Mouse (Mus musculus) erythroblast, embryonic 14.5 days (primary cell): Measurements from ENCODE around the gene Ksr1. TPM values are rescaled to one million over a fixed set of nuclear protein-coding genes. Genes with fewer than 3 reads are reported as not detected.

Source experiments
- H3K27me3 ChIP-seq: 2 replicates; pipeline ENCODE4 v1.6.1; 2012; ENCODE audit warnings: inconsistent platforms; ENCODE audit not compliant: control insufficient read depth
- H3K36me3 ChIP-seq: 2 replicates; pipeline ENCODE4 v1.6.1; 2012; ENCODE audit warnings: mild to moderate bottlenecking, inconsistent platforms; ENCODE audit not compliant: control insufficient read depth
- H3K4me1 ChIP-seq: 2 replicates; pipeline ENCODE4 v1.6.1; 2012; ENCODE audit warnings: inconsistent platforms; ENCODE audit not compliant: control insufficient read depth
- H3K4me3 ChIP-seq: replicated peaks from 2 replicates; pipeline ENCODE3; 2012; ENCODE audit warnings: moderate library complexity, mild to moderate bottlenecking, inconsistent platforms
- H3K9me3 ChIP-seq: 2 replicates; pipeline ENCODE4 v1.6.1; 2012; ENCODE audit warnings: low read length, inconsistent platforms, mixed read lengths; ENCODE audit not compliant: control insufficient read depth
- GATA1 ChIP-seq: IDR thresholded peaks from 2 replicates; pipeline ENCODE4 v1.6.1; 2012; ENCODE audit warnings: low read length, inconsistent platforms, mixed read lengths
- TAL1 ChIP-seq: IDR thresholded peaks from 3 replicates; pipeline ENCODE4 v1.6.1; 2012; ENCODE audit warnings: low read length, inconsistent platforms, mixed read lengths
- polyA plus RNA-seq: library from polyadenylated mRNA; stranded (reverse); fragments of >175 nt; gene quantifications from 2 replicates; pipeline ENCODE4 v1.2.3, GENCODE M21; 2012

The Ksr1 gene
- polyA plus RNA-seq, 1 experiment = 4.4 TPM

DNA sequence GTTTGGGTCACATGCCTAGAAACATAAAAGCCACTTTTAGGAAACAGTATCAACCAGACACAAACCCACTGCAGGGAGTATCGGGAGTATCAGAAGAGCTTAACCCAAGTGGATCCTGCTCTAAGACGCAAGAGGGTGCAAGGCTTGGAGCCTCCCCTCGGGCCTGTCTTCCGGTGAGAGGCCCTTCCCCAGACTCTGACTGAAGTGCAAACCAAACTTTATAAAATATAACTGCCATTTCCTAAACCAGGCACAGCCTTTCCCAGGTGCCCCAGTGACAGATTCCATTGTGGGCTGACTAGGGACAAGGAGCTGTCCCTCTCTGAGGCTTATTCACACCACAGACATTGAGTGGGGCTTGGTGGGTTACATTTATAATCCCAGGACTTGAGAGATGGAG, 123.4 kb downstream of the Ksr1 start:
- TF ChIP-seq TAL1 (no peak), GATA1 (no peak)
- Histone ChIP-seq H3K4me3 (no peak overlapping the region), H3K4me1 (peaks cover 4% of the 10 kb centered on the region), H3K36me3 (peaks cover 55% of the 10 kb centered on the region), H3K27me3 (no peaks in the 10 kb centered on the region), H3K9me3 (no peaks in the 10 kb centered on the region)

DNA sequence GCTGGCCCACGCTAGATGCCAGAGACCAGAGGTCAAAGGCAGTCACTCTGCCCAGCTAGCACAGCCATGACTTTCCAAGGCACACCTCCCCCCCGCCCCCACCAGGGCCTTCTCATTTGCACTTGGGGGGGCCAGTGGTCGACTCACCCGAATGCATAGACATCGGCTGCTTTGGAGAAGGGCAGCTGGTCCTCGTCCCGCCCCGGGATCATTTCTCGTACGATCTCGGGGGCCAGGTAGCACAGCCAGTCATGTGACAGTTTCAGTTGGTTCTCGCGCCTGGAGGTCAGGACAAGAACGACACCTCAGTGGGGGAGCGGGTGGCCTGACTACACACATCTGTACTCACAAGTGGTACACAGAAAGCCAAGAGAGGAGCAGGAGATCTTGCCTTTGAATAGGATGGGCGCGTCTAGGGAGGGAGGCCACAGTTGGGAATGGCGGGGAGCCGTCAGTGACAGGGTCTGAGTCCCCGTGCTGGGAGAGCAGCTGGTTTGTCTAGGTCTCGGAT, 125.6 kb downstream of the Ksr1 start:
- peaks cover 4% of the 10 kb centered on the region for H3K4me1 ChIP-seq
- peaks cover 66% of the 10 kb centered on the region for H3K36me3 ChIP-seq
- no peaks in the 10 kb centered on the region for H3K9me3 ChIP-seq
- no peak overlapping the region for H3K4me3 ChIP-seq
- no peak for TF ChIP-seq TAL1
- no peaks in the 10 kb centered on the region for H3K27me3 ChIP-seq

DNA sequence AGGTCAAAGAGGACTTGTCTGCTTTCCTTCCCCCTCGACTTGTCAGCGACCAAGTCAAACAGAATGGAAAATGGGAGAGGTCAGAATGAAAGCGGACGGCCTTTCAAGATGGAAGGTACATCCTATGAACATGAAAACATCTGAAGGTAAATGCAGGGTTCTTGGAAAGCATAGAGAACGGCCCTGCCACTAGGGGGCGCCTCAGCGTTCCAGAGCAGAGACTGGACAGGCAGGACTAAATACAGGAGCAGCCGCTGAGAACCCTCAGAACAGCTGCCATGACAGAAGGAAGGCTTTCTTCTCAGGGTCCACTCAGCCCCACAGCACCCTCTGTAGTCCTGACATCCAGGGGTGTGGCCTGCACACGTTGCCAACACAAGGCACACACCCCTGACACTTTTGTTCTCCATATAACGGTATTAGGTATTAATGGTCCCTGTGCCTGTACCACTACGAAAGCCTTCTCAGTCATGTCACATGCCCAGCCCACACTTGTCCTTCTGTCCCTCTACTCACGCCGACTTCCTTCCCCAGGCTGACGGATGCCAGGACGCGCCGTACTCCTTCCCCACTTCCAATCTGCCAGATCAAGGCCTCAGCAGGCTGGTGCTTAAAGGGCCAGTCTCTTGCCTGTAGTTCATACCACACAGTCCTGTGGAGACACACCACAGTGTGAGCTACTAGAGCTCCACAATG, 126.2 kb downstream of the Ksr1 start:
- Histone ChIP-seq H3K27me3 (no peaks in the 10 kb centered on the region), H3K9me3 (no peaks in the 10 kb centered on the region), H3K4me3 (no peak overlapping the region), H3K4me1 (peaks cover 6% of the 10 kb centered on the region), H3K36me3 (peaks cover 64% of the 10 kb centered on the region)
- TF ChIP-seq GATA1 (no peak), TAL1 (no peak)

DNA sequence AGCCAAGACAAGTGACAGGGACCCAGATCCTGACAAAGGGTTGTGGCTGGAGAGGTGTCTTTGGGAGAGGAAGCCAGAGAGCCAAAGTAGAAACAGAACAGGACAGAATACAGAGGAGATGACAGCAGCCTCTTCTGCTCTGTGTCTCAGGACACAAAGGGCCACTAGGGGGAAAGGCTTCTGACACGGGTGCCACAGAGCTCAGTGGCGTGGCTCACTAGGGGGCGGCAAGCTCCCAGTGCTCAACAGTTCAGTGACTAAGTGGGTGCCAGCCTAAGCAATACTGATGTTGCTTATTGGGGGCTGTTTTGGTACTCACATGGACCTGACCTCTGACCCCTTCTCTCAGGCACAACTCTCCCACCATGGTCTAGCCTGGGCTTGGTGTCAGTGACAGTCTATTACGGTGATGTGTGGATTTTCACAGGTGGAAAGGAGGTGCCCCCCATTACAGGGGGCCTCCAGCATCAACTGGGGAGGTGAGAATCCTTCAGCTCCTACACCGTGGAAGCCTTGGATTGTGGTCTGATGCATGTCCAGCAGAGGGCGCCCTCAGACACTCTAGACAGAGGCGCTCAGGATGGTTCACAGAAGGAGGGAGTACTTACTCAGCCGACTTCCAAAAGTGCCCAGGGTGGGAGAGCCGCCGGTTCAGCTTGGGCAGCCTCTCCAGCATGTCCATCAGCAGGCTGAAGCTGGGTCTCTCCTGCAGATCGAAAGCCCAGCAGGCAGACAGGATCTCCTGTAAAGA, 127.1 kb downstream of the Ksr1 start:
- Histone ChIP-seq H3K9me3 (no peaks in the 10 kb centered on the region), H3K4me1 (peaks cover 8% of the 10 kb centered on the region), H3K4me3 (no peak overlapping the region), H3K27me3 (no peaks in the 10 kb centered on the region), H3K36me3 (peaks cover 65% of the 10 kb centered on the region)
- TF ChIP-seq TAL1 = no peak
- no peak for TF ChIP-seq GATA1

DNA sequence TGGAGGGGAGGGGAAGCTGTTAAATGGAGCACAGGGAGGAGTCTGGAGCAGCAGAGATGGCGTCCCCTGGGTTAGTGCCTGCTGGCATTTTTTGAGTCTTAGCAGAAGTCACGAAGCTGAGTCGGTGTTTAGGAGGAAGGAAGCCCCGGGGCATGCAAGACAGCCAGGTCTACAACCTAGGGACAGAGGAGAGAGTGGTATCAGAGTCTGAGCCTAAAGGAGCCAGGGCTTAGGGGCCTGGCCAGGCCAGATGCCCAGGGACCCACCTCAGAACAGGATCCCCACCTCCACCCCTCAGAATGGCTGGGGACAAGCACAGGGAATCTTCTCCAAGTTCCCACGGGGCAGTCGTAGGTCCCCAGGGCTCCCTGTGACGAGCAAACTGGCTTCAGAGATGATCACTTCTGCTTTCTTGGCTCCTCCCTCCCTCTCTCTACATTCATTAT, 129.0 kb downstream of the Ksr1 start:
- no peak for TF ChIP-seq GATA1
- TF ChIP-seq TAL1 = no peak
- no peaks in the 10 kb centered on the region for H3K9me3 ChIP-seq
- H3K4me3 ChIP-seq = no peak overlapping the region
- peaks cover 65% of the 10 kb centered on the region for H3K36me3 ChIP-seq
- no peaks in the 10 kb centered on the region for H3K27me3 ChIP-seq
- H3K4me1 ChIP-seq = peaks cover 8% of the 10 kb centered on the region

DNA sequence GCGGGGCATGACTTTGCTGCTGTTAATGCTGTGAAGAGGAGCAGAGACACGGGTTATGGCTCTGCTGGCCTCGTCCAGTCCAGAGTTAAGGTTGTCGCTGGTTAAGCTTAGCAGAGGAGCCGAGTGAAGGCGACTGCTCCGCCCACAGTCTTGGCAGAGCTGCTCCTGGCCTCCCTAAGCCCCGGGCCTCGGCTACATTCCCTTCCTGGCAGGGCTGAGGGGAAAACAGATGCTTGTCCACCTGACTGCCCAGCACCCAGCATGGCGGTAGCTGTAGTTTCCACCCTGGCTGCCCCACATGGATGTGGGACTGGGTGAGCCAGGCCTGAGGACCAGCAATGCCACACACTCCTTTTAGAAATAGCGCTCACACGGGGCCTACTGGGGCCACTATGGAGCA, 130.0 kb downstream of the Ksr1 start:
- Histone ChIP-seq H3K27me3 (no peaks in the 10 kb centered on the region), H3K36me3 (peaks cover 60% of the 10 kb centered on the region), H3K9me3 (no peaks in the 10 kb centered on the region), H3K4me1 (peaks cover 8% of the 10 kb centered on the region), H3K4me3 (no peak overlapping the region)
- TF ChIP-seq TAL1 = no peak
- no peak for TF ChIP-seq GATA1

DNA sequence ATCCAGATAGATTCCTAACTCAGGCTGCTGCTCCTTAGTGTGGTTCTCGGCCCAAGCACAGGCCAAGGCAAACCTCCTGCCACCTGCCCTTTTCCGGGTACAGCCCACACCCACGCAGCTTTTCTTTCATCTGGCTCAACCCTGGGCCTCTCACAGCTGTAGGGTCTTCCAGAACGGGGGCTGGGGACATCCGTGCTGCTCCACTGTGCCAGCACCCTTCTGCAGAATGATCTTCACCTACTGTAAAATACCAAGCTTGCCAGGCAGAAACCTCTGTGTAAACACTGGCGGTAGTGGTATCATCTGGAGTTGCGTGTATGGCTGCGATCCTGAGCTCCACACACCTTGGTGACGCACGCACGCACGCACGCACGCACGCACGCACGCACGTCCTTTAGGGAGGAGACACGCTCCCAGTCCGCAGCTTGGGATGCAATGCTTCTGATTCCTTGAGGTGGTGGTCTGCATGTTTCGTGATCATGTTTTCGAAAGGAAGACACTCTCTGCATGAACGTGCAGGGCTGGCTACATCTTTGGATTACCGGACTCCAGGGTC, 130.5 kb downstream of the Ksr1 start:
- Histone ChIP-seq H3K4me1 (peaks cover 8% of the 10 kb centered on the region), H3K27me3 (no peaks in the 10 kb centered on the region), H3K4me3 (no peak overlapping the region), H3K9me3 (no peaks in the 10 kb centered on the region), H3K36me3 (peaks cover 55% of the 10 kb centered on the region)
- no peak for TF ChIP-seq TAL1
- TF ChIP-seq GATA1 = no peak

DNA sequence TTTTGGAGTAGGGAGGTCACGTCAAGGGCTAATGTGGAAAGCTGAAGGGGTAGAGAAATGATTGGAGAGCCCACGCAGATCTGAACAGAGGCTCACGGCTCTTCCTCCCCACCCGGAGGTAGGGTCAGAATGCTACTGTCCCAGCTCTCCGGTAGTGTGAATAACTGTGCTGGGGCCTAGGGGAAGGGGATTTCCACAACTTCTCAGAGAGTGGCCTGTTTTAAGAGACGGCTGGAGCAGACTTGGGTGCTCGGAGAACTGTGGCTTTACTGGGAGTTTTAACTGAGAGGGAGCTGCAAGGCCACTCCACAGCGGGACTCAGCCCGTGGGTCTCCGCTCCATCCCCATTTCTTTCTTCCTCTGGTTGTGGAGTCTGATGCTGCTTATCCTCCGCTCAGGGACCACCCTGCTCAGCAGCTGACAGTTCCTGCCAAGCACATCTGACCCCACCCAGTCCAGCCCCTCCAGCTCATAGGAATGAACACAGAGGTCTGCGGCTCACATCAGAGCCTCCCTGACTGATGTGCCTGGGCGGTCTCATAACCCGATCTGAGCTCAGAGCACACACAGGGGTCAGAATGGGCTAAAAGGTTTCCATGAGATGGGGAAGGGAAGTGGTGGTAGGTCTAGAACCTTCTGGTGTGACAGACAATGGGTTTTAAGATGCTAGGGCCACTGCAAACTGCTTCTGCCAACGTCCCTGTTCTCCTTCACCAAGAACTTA, 131.4 kb downstream of the Ksr1 start:
- TF ChIP-seq GATA1 (no peak), TAL1 (no peak)
- Histone ChIP-seq H3K9me3 (no peaks in the 10 kb centered on the region), H3K4me1 (peaks cover 8% of the 10 kb centered on the region), H3K4me3 (no peak overlapping the region), H3K27me3 (no peaks in the 10 kb centered on the region), H3K36me3 (peaks cover 45% of the 10 kb centered on the region)

DNA sequence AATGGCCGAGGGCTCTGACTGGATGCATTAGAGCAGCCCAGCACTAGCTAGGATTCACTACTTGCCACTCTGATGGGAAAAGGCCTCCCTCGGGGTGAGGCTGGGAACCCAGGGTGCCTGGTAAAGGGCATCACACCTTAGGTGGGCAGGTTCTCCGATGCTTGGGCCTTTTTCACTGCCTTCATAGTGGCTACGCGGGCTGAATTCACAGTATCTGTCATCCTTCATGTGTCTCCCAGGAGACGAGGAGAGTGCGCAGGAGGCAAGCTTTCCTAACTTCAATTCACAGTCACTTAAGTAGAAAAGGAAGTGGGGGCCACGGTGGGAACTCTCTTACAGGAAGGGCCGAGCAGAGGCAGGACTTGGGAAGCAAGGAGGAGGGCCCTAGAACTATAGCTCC, 132.4 kb downstream of the Ksr1 start:
- no peak overlapping the region for H3K4me3 ChIP-seq
- H3K4me1 ChIP-seq = peaks cover 4% of the 10 kb centered on the region
- no peaks in the 10 kb centered on the region for H3K9me3 ChIP-seq
- peaks cover 35% of the 10 kb centered on the region for H3K36me3 ChIP-seq
- TF ChIP-seq TAL1 (no peak), GATA1 (no peak)
- H3K27me3 ChIP-seq = no peaks in the 10 kb centered on the region
